Mouse (Mus musculus): Measurements from ENCODE around the gene Ints7.

- TF ChIP-seq CTCF (IDR thresholded peaks at IDR 0.05; ENCODE audit: insufficient read depth, low read length), result no peak
- TF ChIP-seq POLR2A (IDR thresholded peaks at IDR 0.05; ENCODE audit: borderline replicate concordance, extremely low read depth, low read depth, low read length), result no peak
Measured at GRCm38 (mm10) chr1:191632511-191633095, 57.2 kb downstream of the Ints7 start.
